Mouse (Mus musculus) heart, adult 9 months (tissue): ENCODE data around the gene Rsbn1l.

Experiments
- DNase-seq, 2 experiments: peaks; one replicate each; pipeline ENCODE4 v3.0.0; 2022; ENCODE audit warnings: low spot score in 2 of 2

Gene Rsbn1l

DNA sequence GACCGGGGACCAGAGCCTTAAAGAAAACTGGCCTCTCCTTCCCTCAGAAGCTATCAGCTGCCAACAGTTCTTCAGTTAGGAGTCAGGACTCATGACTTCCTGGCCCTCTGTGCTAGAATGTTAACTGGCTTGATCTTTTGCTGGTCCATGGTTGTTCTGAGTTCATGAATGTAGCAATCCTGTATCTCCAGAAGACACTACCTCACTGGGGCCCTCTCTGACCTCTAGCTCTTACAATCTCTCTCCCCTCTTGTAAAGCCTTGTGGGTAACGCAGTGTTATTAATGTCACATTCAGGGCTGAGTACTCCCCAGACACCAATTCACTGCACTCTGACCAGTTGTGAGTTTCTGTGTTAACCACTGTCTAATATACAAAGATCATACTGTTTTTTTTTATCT is 51.6 kb downstream of the Rsbn1l start:
- no peak for DNase-seq

GRCm38 (mm10) chr5:20897446-20898167 is 58.6 kb downstream of the Rsbn1l start:
- no peak for DNase-seq

DNA sequence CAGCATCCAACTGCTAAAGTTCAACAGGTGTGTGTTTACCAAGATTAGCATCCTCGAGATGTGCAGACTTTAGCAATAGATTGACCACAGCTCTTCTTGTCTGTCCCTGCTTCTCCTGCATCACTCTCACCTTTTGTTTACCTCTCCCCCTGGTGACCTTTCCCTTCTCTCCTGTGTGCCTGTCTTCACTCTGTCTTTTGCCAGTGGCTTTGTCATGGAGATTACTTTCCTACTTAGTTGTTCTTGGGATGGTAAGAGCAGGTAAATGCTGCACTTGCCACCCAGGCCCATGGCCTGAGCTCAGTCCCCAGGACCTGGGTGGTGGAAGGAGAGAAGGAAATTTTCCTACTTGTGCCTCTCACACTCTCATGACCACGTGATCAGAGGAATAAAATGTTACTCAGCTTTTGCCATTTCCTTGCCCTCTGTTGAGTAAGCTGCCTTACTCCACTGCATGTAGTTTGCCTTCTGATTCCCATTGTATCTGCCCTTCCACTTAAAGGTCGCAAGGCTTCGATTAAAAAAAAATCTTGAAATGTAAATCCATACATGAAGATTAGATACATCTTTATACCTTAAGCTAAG is 72.1 kb downstream of the Rsbn1l start:
- DNase-seq = no peak

DNA sequence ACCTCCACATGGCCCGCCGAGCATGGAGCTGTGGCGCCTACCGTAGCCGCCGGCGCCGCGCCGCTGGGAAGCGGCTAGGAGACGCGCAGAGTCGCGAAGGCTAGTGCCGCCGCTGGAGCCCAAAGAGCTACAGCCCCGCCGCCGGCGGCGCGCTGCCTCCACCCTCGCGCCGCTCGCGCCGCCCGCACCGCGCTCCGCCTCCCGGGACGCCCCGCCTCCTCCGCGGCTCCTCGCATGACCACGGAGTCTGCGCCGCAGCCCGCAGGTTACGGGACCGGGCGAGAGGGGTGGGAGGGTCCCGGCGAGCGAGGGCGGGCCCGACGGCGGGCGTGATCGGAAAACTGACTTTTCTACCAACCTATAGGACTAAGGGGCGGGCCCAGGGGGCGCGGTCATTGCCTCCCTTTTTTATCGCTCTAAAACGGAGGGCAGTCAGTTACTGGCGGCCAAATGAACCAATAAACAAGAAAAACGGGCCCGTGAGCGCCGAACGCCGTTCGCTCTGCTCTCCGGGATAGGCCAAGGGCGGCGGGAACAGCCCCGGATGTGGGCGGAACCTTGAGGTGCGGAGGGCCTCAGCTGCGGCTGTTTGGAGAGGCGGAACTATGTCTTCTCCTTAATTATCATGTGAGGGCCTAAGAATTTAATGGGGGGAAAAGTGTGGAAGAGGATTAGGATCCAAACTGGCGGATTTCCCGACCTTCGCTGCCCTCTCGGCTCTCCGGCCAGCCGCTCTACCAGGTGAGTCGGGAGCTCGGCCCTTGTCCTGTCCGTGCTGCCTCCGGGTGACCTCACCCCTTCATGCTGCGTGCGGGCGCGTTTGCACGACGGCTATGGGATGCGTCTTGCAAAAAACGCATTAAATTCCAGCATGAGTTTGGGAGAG is 74.0 kb downstream of the Rsbn1l start, which contains the start of the genes Phtf2 and Tmem60:
TSS of gene Phtf2 (minus strand) at position 210 of the 886 bp plus-strand sequence.
TSS of gene Tmem60 (plus strand) at position 277 of the 886 bp plus-strand sequence.
- DNase-seq = peak; percentile 98 to 99

- DNase-seq = peak; percentile 46
Observed at GRCm38 (mm10) chr5:20880797-20881775, 75.1 kb downstream of the Rsbn1l start.

DNA sequence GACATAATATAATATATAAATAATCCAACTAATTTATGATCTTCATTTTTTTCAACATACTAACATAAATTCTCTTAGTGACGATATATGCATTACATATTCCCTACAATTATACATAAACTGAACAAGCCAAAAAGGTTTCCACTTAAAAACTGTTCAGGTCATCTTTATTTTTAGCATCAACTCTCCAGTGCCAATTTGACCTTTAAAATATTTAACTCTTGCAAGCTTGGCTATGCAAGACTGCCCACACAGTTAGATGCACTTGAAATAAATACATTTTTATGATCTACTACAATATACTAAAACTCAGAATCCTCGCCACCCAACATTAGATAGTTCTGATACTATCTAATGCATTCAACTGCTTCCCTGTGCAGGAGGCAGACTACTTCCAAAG is 75.8 kb downstream of the Rsbn1l start:
- no peak for DNase-seq

GRCm38 (mm10) chr5:20876934-20877426 is 79.2 kb downstream of the Rsbn1l start:
- no peak for DNase-seq

- no peak for DNase-seq
Observed at GRCm38 (mm10) chr5:20873146-20873545, 83.1 kb downstream of the Rsbn1l start.

- no peak for DNase-seq
Observed at GRCm38 (mm10) chr5:20865193-20865755, 90.9 kb downstream of the Rsbn1l start.

- no peak for DNase-seq
Observed at GRCm38 (mm10) chr5:20864216-20864969, 91.8 kb downstream of the Rsbn1l start.

DNA sequence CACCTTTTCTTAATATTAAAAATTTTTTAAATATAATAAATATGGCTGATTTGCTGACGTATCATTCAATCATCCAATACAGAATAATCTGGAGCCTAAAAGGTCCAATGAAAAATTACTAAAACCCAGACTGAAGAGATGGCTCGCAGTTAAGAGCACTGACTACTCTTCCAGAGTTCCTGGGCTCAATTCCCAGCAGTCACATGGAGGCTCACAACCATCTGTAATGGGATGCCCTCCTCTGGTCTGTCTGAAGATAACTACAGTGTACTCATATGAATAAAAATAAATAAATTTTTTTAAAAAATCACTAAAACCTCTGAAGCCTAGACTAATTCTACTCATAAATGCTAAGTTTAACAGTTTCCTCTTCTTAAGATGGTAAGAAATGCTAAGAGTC is 94.3 kb downstream of the Rsbn1l start:
- DNase-seq = no peak

- DNase-seq = no peak
Observed at GRCm38 (mm10) chr5:20860565-20860964, 95.6 kb downstream of the Rsbn1l start.

GRCm38 (mm10) chr5:20858404-20858803 is 97.8 kb downstream of the Rsbn1l start:
- DNase-seq = no peak

- no peak for DNase-seq
Observed at GRCm38 (mm10) chr5:20855066-20855465, 101.1 kb downstream of the Rsbn1l start.

DNA sequence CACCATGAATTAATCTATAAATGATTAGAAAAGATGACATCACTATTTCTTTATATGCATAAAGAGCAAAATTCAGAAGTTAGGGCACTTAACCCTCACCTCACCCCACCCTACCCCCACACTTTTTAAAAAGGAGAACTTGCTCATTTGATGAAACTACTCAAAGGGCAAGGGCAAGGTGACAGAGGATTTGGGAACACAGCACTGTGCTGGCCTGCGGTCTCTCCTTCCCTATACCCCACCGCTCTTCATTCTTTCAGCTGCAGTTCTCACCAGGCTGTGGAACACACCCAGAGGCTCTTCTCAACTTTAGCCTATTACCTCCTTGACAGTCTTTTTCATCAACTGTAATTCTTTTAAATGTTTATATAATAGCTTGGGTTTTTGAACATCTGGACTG is 109.2 kb downstream of the Rsbn1l start:
- DNase-seq = no peak

DNA sequence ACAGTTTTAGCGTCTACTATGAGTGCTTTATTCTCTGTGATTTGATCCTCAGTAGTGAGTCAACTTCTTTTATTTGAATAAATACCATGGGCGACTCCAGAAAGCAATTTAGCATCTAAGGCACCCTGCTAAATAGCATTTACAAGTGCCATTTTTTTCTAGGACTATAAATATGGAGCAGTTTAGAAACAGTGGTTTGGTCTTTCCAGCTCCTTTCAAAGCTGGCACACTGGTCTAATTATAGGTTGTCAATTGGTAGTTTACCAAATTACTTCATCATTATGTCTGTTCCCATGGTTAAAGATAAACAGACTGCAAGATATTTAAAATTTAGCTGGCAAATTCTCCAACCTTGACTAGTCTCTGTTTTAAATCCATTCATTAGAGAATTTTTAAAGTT is 112.4 kb downstream of the Rsbn1l start:
- DNase-seq = no peak

DNA sequence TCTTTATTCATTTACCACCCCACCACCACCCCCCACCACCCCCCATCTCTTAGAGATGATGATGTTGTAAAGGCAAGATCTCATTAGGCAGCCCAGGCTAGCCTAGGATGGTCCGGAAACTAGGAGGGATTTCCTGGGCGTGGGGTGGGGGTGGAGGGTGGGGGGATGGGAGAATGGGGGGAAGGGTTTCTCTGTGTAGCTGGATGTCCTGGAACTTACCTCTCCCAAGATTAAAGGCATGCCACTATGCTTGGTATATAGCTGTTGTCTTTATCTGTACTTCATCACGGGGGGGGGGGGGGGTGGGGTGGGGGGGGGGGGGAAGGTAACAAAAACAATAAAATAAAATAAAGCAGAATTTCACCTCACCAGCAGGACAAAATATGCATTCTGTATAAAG is 112.8 kb downstream of the Rsbn1l start:
- DNase-seq = no peak
